Mouse (Mus musculus): ENCODE measurements around the gene Sv2c. TPM values are rescaled to one million over a fixed set of nuclear protein-coding genes. Genes with fewer than 3 reads are reported as not detected.

Sv2c gene
- polyA plus RNA-seq, 1 experiment from 2014 or later, result 9.6 TPM

- no peaks in the 10 kb centered on the region for H3K36me3 ChIP-seq (ENCODE audit: control insufficient read depth, insufficient read depth, low read length)
- H3K4me3 ChIP-seq (ENCODE audit: low read depth, low read length), result peak overlapping the region; percentile 12
- H3K9ac ChIP-seq (ENCODE audit: low read length), result peak overlapping the region; percentile 49; the same call in 1 of the 2 replicates
- peak overlapping the region; percentile 58 for H3K4me2 ChIP-seq (ENCODE audit: low read depth)
- ATAC-seq (ENCODE audit: insufficient read depth, low FRiP score, low TSS enrichment), result peak; percentile 11; the same call in 1 of the 2 replicates
- 8% methylated on average over 10 of the region's 10 CpGs for WGBS
- no peaks in the 10 kb centered on the region for H3K27me3 ChIP-seq (ENCODE audit: control insufficient read depth, insufficient read depth, low read length)
- 0 out of 2 replicates have a peak overlapping the region, but pooled peaks have one; percentile 61 for H3K27ac ChIP-seq (ENCODE audit: low read depth, low read length)
- no peak for DNase-seq (ENCODE audit: low spot score)
- H3K4me1 ChIP-seq (ENCODE audit: control insufficient read depth, insufficient read depth, low read length), result peaks cover 9% of the 10 kb centered on the region
- H3K9me3 ChIP-seq (ENCODE audit: control insufficient read depth, low read length), result no peaks in the 10 kb centered on the region
Observed at GRCm38 (mm10) chr13:95960477-95961185, 171.7 kb downstream of the Sv2c start.

GRCm38 (mm10) chr13:95959651-95960476 lies 172.5 kb downstream of the Sv2c start:
- no peaks in the 10 kb centered on the region for H3K36me3 ChIP-seq (ENCODE audit: control insufficient read depth, insufficient read depth, low read length)
- H3K9ac ChIP-seq (ENCODE audit: low read length), result peak overlapping the region; percentile 23; the same call in 1 of the 2 replicates
- no peak overlapping the region for H3K4me3 ChIP-seq (ENCODE audit: low read depth, low read length)
- DNase-seq (ENCODE audit: low spot score) (peak; percentile 71), ATAC-seq (ENCODE audit: insufficient read depth, low FRiP score, low TSS enrichment) (peak; percentile 48; the same call in 1 of the 2 replicates)
- peak overlapping the region; percentile 32 for H3K4me2 ChIP-seq (ENCODE audit: low read depth)
- no peaks in the 10 kb centered on the region for H3K9me3 ChIP-seq (ENCODE audit: control insufficient read depth, low read length)
- 1% methylated on average over 14 of the region's 14 CpGs for WGBS
- H3K27ac ChIP-seq (ENCODE audit: low read depth, low read length), result peak overlapping the region; percentile 61
- H3K27me3 ChIP-seq (ENCODE audit: control insufficient read depth, insufficient read depth, low read length), result no peaks in the 10 kb centered on the region
- peaks cover 9% of the 10 kb centered on the region for H3K4me1 ChIP-seq (ENCODE audit: control insufficient read depth, insufficient read depth, low read length)

GRCm38 (mm10) chr13:95957134-95957533 lies 175.2 kb downstream of the Sv2c start:
- DNase-seq (ENCODE audit: low spot score) (no peak), ATAC-seq (ENCODE audit: insufficient read depth, low FRiP score, low TSS enrichment) (no peak)
- Histone ChIP-seq H3K4me2 (ENCODE audit: low read depth) (no peak overlapping the region), H3K4me1 (ENCODE audit: control insufficient read depth, insufficient read depth, low read length) (peaks cover 9% of the 10 kb centered on the region), H3K27ac (ENCODE audit: low read depth, low read length) (no peak overlapping the region), H3K9me3 (ENCODE audit: control insufficient read depth, low read length) (no peaks in the 10 kb centered on the region), H3K36me3 (ENCODE audit: control insufficient read depth, insufficient read depth, low read length) (no peaks in the 10 kb centered on the region), H3K27me3 (ENCODE audit: control insufficient read depth, insufficient read depth, low read length) (no peaks in the 10 kb centered on the region), H3K9ac (ENCODE audit: low read length) (no peak overlapping the region), H3K4me3 (ENCODE audit: low read depth, low read length) (no peak overlapping the region)
- 88% methylated on average over 10 of the region's 10 CpGs for WGBS

- 77% methylated on average over 2 of the region's 2 CpGs for WGBS
- H3K27ac ChIP-seq (ENCODE audit: low read depth, low read length), result no peak overlapping the region
- H3K9ac ChIP-seq (ENCODE audit: low read length), result no peak overlapping the region
- no peak overlapping the region for H3K4me2 ChIP-seq (ENCODE audit: low read depth)
- no peaks in the 10 kb centered on the region for H3K9me3 ChIP-seq (ENCODE audit: control insufficient read depth, low read length)
- H3K27me3 ChIP-seq (ENCODE audit: control insufficient read depth, insufficient read depth, low read length), result no peaks in the 10 kb centered on the region
- H3K4me1 ChIP-seq (ENCODE audit: control insufficient read depth, insufficient read depth, low read length), result peaks cover 7% of the 10 kb centered on the region
- ATAC-seq (ENCODE audit: insufficient read depth, low FRiP score, low TSS enrichment) (no peak), DNase-seq (ENCODE audit: low spot score) (no peak)
- no peaks in the 10 kb centered on the region for H3K36me3 ChIP-seq (ENCODE audit: control insufficient read depth, insufficient read depth, low read length)
- no peak overlapping the region for H3K4me3 ChIP-seq (ENCODE audit: low read depth, low read length)
Observed at GRCm38 (mm10) chr13:95956327-95956781, 176.0 kb downstream of the Sv2c start.

- WGBS, result 89% methylated on average over 5 of the region's 5 CpGs
- DNase-seq (ENCODE audit: low spot score) (no peak), ATAC-seq (ENCODE audit: insufficient read depth, low FRiP score, low TSS enrichment) (no peak)
- Histone ChIP-seq H3K4me1 (ENCODE audit: control insufficient read depth, insufficient read depth, low read length) (peaks cover 6% of the 10 kb centered on the region; the same call in 1 of the 2 replicates), H3K9ac (ENCODE audit: low read length) (no peak overlapping the region), H3K27ac (ENCODE audit: low read depth, low read length) (no peak overlapping the region), H3K36me3 (ENCODE audit: control insufficient read depth, insufficient read depth, low read length) (no peaks in the 10 kb centered on the region), H3K27me3 (ENCODE audit: control insufficient read depth, insufficient read depth, low read length) (no peaks in the 10 kb centered on the region), H3K4me2 (ENCODE audit: low read depth) (no peak overlapping the region), H3K4me3 (ENCODE audit: low read depth, low read length) (no peak overlapping the region), H3K9me3 (ENCODE audit: control insufficient read depth, low read length) (no peaks in the 10 kb centered on the region)
Observed at GRCm38 (mm10) chr13:95955204-95955603, 177.2 kb downstream of the Sv2c start.

- no peaks in the 10 kb centered on the region for H3K4me1 ChIP-seq (ENCODE audit: control insufficient read depth, insufficient read depth, low read length)
- H3K4me3 ChIP-seq (ENCODE audit: low read depth, low read length), result no peak overlapping the region
- H3K4me2 ChIP-seq (ENCODE audit: low read depth), result no peak overlapping the region
- no peaks in the 10 kb centered on the region for H3K9me3 ChIP-seq (ENCODE audit: control insufficient read depth, low read length)
- H3K9ac ChIP-seq (ENCODE audit: low read length), result no peak overlapping the region
- H3K27me3 ChIP-seq (ENCODE audit: control insufficient read depth, insufficient read depth, low read length), result no peaks in the 10 kb centered on the region
- 64% methylated on average over 4 of the region's 4 CpGs for WGBS
- DNase-seq (ENCODE audit: low spot score) (no peak), ATAC-seq (ENCODE audit: insufficient read depth, low FRiP score, low TSS enrichment) (no peak)
- H3K27ac ChIP-seq (ENCODE audit: low read depth, low read length), result no peak overlapping the region
- H3K36me3 ChIP-seq (ENCODE audit: control insufficient read depth, insufficient read depth, low read length), result no peaks in the 10 kb centered on the region
Observed at GRCm38 (mm10) chr13:95953636-95954035, 178.7 kb downstream of the Sv2c start.

GRCm38 (mm10) chr13:95952263-95952662 lies 180.1 kb downstream of the Sv2c start:
- Histone ChIP-seq H3K27ac (ENCODE audit: low read depth, low read length) (no peak overlapping the region), H3K4me3 (ENCODE audit: low read depth, low read length) (no peak overlapping the region), H3K4me1 (ENCODE audit: control insufficient read depth, insufficient read depth, low read length) (no peaks in the 10 kb centered on the region), H3K9me3 (ENCODE audit: control insufficient read depth, low read length) (no peaks in the 10 kb centered on the region), H3K4me2 (ENCODE audit: low read depth) (no peak overlapping the region), H3K36me3 (ENCODE audit: control insufficient read depth, insufficient read depth, low read length) (no peaks in the 10 kb centered on the region), H3K27me3 (ENCODE audit: control insufficient read depth, insufficient read depth, low read length) (no peaks in the 10 kb centered on the region), H3K9ac (ENCODE audit: low read length) (no peak overlapping the region)
- WGBS, result 85% methylated on average over 4 of the region's 4 CpGs
- DNase-seq (ENCODE audit: low spot score), result no peak
- no peak for ATAC-seq (ENCODE audit: insufficient read depth, low FRiP score, low TSS enrichment)

- H3K4me3 ChIP-seq (ENCODE audit: low read depth, low read length), result no peak overlapping the region
- no peak overlapping the region for H3K27ac ChIP-seq (ENCODE audit: low read depth, low read length)
- H3K4me1 ChIP-seq (ENCODE audit: control insufficient read depth, insufficient read depth, low read length), result no peaks in the 10 kb centered on the region
- H3K27me3 ChIP-seq (ENCODE audit: control insufficient read depth, insufficient read depth, low read length), result no peaks in the 10 kb centered on the region
- no peak overlapping the region for H3K4me2 ChIP-seq (ENCODE audit: low read depth)
- ATAC-seq (ENCODE audit: insufficient read depth, low FRiP score, low TSS enrichment) (no peak), DNase-seq (ENCODE audit: low spot score) (no peak)
- no peaks in the 10 kb centered on the region for H3K36me3 ChIP-seq (ENCODE audit: control insufficient read depth, insufficient read depth, low read length)
- no peaks in the 10 kb centered on the region for H3K9me3 ChIP-seq (ENCODE audit: control insufficient read depth, low read length)
- no peak overlapping the region for H3K9ac ChIP-seq (ENCODE audit: low read length)
- WGBS, result 61% methylated on average over 7 of the region's 7 CpGs
Observed at GRCm38 (mm10) chr13:95951098-95951894, 181.1 kb downstream of the Sv2c start.
